Mouse (Mus musculus) CH12.LX (cell line): ENCODE measurements around the gene Lrrc1. TPM values are rescaled to one million over a fixed set of nuclear protein-coding genes. Genes with fewer than 3 reads are reported as not detected.

Experiments used
- DNase-seq: peaks from one replicate; pipeline ENCODE4 v3.0.0-alpha.2; 2013; ENCODE audit errors: extremely low read depth
- H3K27ac ChIP-seq: 2 replicates; pipeline ENCODE4 v1.5.1; 2012; ENCODE audit warnings: low read depth, mild to moderate bottlenecking, control low read depth, moderate library complexity; ENCODE audit not compliant: insufficient read depth
- H3K27me3 ChIP-seq: replicated peaks from 2 replicates; pipeline ENCODE3; 2012; ENCODE audit warnings: inconsistent platforms
- H3K36me3 ChIP-seq, 2 experiments: replicated peaks in 1 of 2; 2 replicates each; pipeline versions ENCODE3 to v1.6.1; 2012; ENCODE audit warnings: inconsistent platforms in 1 of 2, low read length in 1 of 2, mild to moderate bottlenecking in 1 of 2, mixed read lengths in 1 of 2, moderate library complexity in 1 of 2; ENCODE audit not compliant: control insufficient read depth in 1 of 2, insufficient read depth in 1 of 2
- H3K4me1 ChIP-seq, 2 experiments: 2 replicates each; pipeline ENCODE4 v1.6.1; 2012; ENCODE audit warnings: inconsistent platforms in 1 of 2, moderate library complexity in 1 of 2; ENCODE audit not compliant: insufficient read depth in 2 of 2, control insufficient read depth in 1 of 2
- H3K4me2 ChIP-seq: 2 replicates; pipeline ENCODE4 v1.6.1; 2012; ENCODE audit warnings: low read depth, mild to moderate bottlenecking, control low read depth; ENCODE audit not compliant: poor library complexity, insufficient read depth, severe bottlenecking
- H3K4me3 ChIP-seq, 3 experiments: fragments of 150-350 bp in 1 of 3; sonication (generic) in 1 of 3; replicated peaks in 1 of 3; 2 replicates each; pipeline versions ENCODE3 to v1.5.1; 2011 to 2012; ENCODE audit warnings: low read depth in 2 of 3, low read length in 2 of 3, mild to moderate bottlenecking in 2 of 3, moderate library complexity in 2 of 3, control low read depth in 1 of 3, improper control_type of control experiment in 1 of 3, inconsistent platforms in 1 of 3, mixed read lengths in 1 of 3; ENCODE audit not compliant: poor library complexity in 1 of 3
- H3K79me2 ChIP-seq: replicated peaks from 2 replicates; pipeline ENCODE4 v1.6.1; 2012; ENCODE audit warnings: mild to moderate bottlenecking, moderate library complexity; ENCODE audit not compliant: control insufficient read depth, poor library complexity, insufficient read depth, severe bottlenecking; ENCODE audit errors: extremely low read depth
- H3K9ac ChIP-seq: 2 replicates; pipeline ENCODE4 v1.6.1; 2012; ENCODE audit warnings: low read depth, mild to moderate bottlenecking, control low read depth, moderate library complexity; ENCODE audit not compliant: insufficient read depth
- H3K9me3 ChIP-seq: replicated peaks from 2 replicates; pipeline ENCODE3; 2012; ENCODE audit warnings: low read length, inconsistent platforms, mixed read lengths
- BHLHE40 ChIP-seq: IDR thresholded peaks from 2 replicates; pipeline ENCODE4 v1.6.1; 2011; ENCODE audit warnings: mild to moderate bottlenecking, low read depth, low read length, improper control_type of control experiment
- CHD1 ChIP-seq: IDR thresholded peaks from 2 replicates; pipeline ENCODE4 v1.6.1; 2012; ENCODE audit warnings: low read depth, low read length, improper control_type of control experiment, inconsistent platforms
- CHD2 ChIP-seq: IDR thresholded peaks from 2 replicates; pipeline ENCODE4 v1.6.1; 2011; ENCODE audit warnings: low read length, improper control_type of control experiment
- CTCF ChIP-seq, 2 experiments: IDR thresholded peaks in 1 of 2; conservative IDR thresholded peaks in 1 of 2; 2 replicates each; pipeline ENCODE4 v1.5.1; 2011 to 2012; ENCODE audit warnings: low read depth in 2 of 2, low read length in 2 of 2, improper control_type of control experiment in 1 of 2, inconsistent platforms in 1 of 2, mild to moderate bottlenecking in 1 of 2, moderate library complexity in 1 of 2
- EP300 ChIP-seq: IDR thresholded peaks from 2 replicates; pipeline ENCODE4 v1.6.1; 2011; ENCODE audit warnings: low read length, improper control_type of control experiment
- ETS1 ChIP-seq: conservative IDR thresholded peaks from 2 replicates; pipeline ENCODE4 v1.6.1; 2012; ENCODE audit warnings: low read depth, mild to moderate bottlenecking, inconsistent platforms, low read length, improper control_type of control experiment, moderate library complexity
- GABPA ChIP-seq: IDR thresholded peaks from 2 replicates; pipeline ENCODE4 v1.6.1; 2012; ENCODE audit warnings: low read depth, low read length, improper control_type of control experiment, inconsistent platforms; ENCODE audit not compliant: insufficient replicate concordance
- HCFC1 ChIP-seq: IDR thresholded peaks from 2 replicates; pipeline ENCODE4 v1.6.1; 2012; ENCODE audit warnings: low read depth, mild to moderate bottlenecking, inconsistent platforms, low read length, improper control_type of control experiment
- IRF4 ChIP-seq: IDR thresholded peaks from 2 replicates; pipeline ENCODE4 v1.6.1; 2014; ENCODE audit warnings: low read depth, mild to moderate bottlenecking, inconsistent platforms, low read length, improper control_type of control experiment
- JUN ChIP-seq: IDR thresholded peaks from 2 replicates; pipeline ENCODE4 v1.6.1; 2011; ENCODE audit warnings: low read depth, mild to moderate bottlenecking, low read length, improper control_type of control experiment, moderate library complexity; ENCODE audit not compliant: insufficient read depth
- JUND ChIP-seq: conservative IDR thresholded peaks from 2 replicates; pipeline ENCODE4 v1.6.1; 2011; ENCODE audit warnings: low read depth, low read length, improper control_type of control experiment
- MAFK ChIP-seq: IDR thresholded peaks from 2 replicates; pipeline ENCODE4 v1.6.1; 2011; ENCODE audit warnings: low read length, improper control_type of control experiment; ENCODE audit not compliant: insufficient replicate concordance
- MAZ ChIP-seq: IDR thresholded peaks from 2 replicates; pipeline ENCODE4 v1.6.1; 2012; ENCODE audit warnings: low read depth, mild to moderate bottlenecking, inconsistent platforms, low read length, improper control_type of control experiment, moderate library complexity
- MXI1 ChIP-seq: IDR thresholded peaks from 2 replicates; pipeline ENCODE4 v1.6.1; 2011; ENCODE audit warnings: mild to moderate bottlenecking, low read depth, low read length, improper control_type of control experiment
- POLR2AphosphoS2 ChIP-seq: IDR thresholded peaks from 2 replicates; pipeline ENCODE4 v1.6.1; 2011; ENCODE audit warnings: low read depth, low read length, improper control_type of control experiment
- RAD21 ChIP-seq: IDR thresholded peaks from 2 replicates; pipeline ENCODE4 v1.6.1; 2011; ENCODE audit warnings: low read depth, mild to moderate bottlenecking, low read length, improper control_type of control experiment, moderate library complexity
- RCOR1 ChIP-seq: conservative IDR thresholded peaks from 2 replicates; pipeline ENCODE4 v1.6.1; 2012; ENCODE audit warnings: low read depth, mild to moderate bottlenecking, inconsistent platforms, low read length, improper control_type of control experiment
- SIN3A ChIP-seq: IDR thresholded peaks from 2 replicates; pipeline ENCODE4 v1.6.1; 2012; ENCODE audit warnings: low read length, improper control_type of control experiment, inconsistent platforms
- SMC3 ChIP-seq: IDR thresholded peaks from 2 replicates; pipeline ENCODE4 v1.6.1; 2011; ENCODE audit warnings: low read depth, low read length, improper control_type of control experiment
- TBP ChIP-seq: conservative IDR thresholded peaks from 2 replicates; pipeline ENCODE4 v1.6.1; 2011; ENCODE audit warnings: low read depth, low read length, improper control_type of control experiment
- TCF12 ChIP-seq: IDR thresholded peaks from 2 replicates; pipeline ENCODE4 v1.6.1; 2014; ENCODE audit warnings: low read depth, mild to moderate bottlenecking, inconsistent platforms, low read length, improper control_type of control experiment
- UBTF ChIP-seq: IDR thresholded peaks from 2 replicates; pipeline ENCODE4 v1.6.1; 2012; ENCODE audit warnings: low read depth, mild to moderate bottlenecking, inconsistent platforms, low read length, improper control_type of control experiment, moderate library complexity
- USF1 ChIP-seq: IDR thresholded peaks from 2 replicates; pipeline ENCODE4 v1.6.1; 2014; ENCODE audit warnings: low read depth, mild to moderate bottlenecking, inconsistent platforms, low read length, improper control_type of control experiment
- USF2 ChIP-seq: conservative IDR thresholded peaks from 2 replicates; pipeline ENCODE4 v1.6.1; 2011; ENCODE audit warnings: low read depth, low read length, improper control_type of control experiment
- ZC3H11A ChIP-seq: IDR thresholded peaks from 2 replicates; pipeline ENCODE4 v1.6.1; 2012; ENCODE audit warnings: low read depth, mild to moderate bottlenecking, inconsistent platforms, low read length, improper control_type of control experiment
- ZKSCAN1 ChIP-seq: IDR thresholded peaks from 2 replicates; pipeline ENCODE4 v1.6.1; 2012; ENCODE audit warnings: low read depth, inconsistent platforms, low read length, improper control_type of control experiment, borderline replicate concordance
- dilution Hi-C: fragments of 300-500 bp; cut with MboI; formaldehyde crosslinking; loops from 2 replicates; pipeline ENCODE4 v1.14.3; 2020; ENCODE audit warnings: low sequenced_read_pairs; ENCODE audit not compliant: extremely low pct_unique_long_range_greater_than_20kb, extremely low pct_ligation_motif_present
- in situ Hi-C: fragments of 300-500 bp; cut with MboI; formaldehyde crosslinking; loops from 3 replicates; pipeline ENCODE4 v1.14.3; 2019; ENCODE audit warnings: low sequenced_read_pairs, low pct_ligation_motif_present, low pct_unique_long_range_greater_than_20kb, mixed read lengths
- polyA plus RNA-seq: library from polyadenylated mRNA; unstranded; fragments of >175 nt; gene quantifications from 2 replicates; pipeline ENCODE4 v1.2.1, GENCODE M21; 2012; ENCODE audit warnings: low read depth; ENCODE audit not compliant: insufficient read length
- total RNA-seq, 2 experiments: library from RNA; depleted of rRNA; stranded (reverse); fragments of 300-350 nt in 1 of 2; fragments of >200 nt in 1 of 2; gene quantifications; 2 replicates each; pipeline ENCODE4 v1.2.3; 2012 to 2014

The Lrrc1 gene
- total and polyA plus RNA-seq, 3 experiments: 15.4 to 15.8 (median 15.8) TPM

DNA sequence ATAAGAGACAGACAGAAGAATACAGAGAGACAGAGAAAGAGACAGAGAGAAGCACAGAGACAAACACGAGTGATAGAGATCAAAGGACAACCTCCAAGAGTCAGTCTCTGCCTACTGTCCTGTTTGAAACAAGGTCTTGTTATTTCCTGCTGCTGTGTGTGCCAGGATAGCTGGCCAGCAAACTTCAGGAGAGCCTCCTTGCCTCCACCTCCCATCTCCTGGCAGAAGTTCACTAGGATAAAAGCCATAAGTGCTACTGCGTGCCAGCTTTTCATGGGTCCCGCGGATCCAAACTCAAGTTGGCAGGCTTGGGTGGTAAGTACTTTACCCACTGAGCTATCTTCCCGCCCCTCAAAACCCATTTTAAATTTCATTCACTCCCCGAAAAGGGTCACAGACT lies 8.4 kb downstream of the Lrrc1 start:
- Histone ChIP-seq H3K9ac (no peak overlapping the region), H3K4me3 (no peak overlapping the region), H3K36me3 (peaks cover 2 to 32% of the 10 kb centered on the region in 2 experiments), H3K9me3 (no peaks in the 10 kb centered on the region), H3K4me1 (peaks cover 12 to 44% of the 10 kb centered on the region in 2 experiments), H3K27ac (no peak overlapping the region), H3K4me2 (no peak overlapping the region), H3K79me2 (peaks cover 26% of the 10 kb centered on the region), H3K27me3 (no peaks in the 10 kb centered on the region)
- no peak for DNase-seq
- TF ChIP-seq CHD2 (no peak), JUND (no peak), HCFC1 (no peak), JUN (no peak), TCF12 (no peak), MXI1 (no peak), SIN3A (no peak), IRF4 (no peak), MAZ (no peak), BHLHE40 (no peak), CTCF (conservative IDR thresholded peaks at IDR 0.05 in 1 of 2, IDR thresholded peaks at IDR 0.05 in 1 of 2; ENCODE audit: low read depth in 2 of 2, low read length in 2 of 2) (no peak), CHD1 (no peak), ETS1 (no peak), USF1 (no peak), RCOR1 (no peak), MAFK (no peak), TBP (no peak), UBTF (no peak), POLR2AphosphoS2 (no peak), ZKSCAN1 (no peak)
- in situ Hi-C loops (no loop called here), dilution Hi-C loops (no loop called here)

GRCm38 (mm10) chr9:77535021-77535744 lies 9.5 kb downstream of the Lrrc1 start:
- Histone ChIP-seq H3K4me1 (peaks cover 18 to 45% of the 10 kb centered on the region in 2 experiments), H3K9me3 (no peaks in the 10 kb centered on the region), H3K4me3 (no peak overlapping the region), H3K27me3 (no peaks in the 10 kb centered on the region), H3K27ac (no peak overlapping the region), H3K79me2 (peaks cover 17% of the 10 kb centered on the region), H3K36me3 (peaks cover 2 to 29% of the 10 kb centered on the region in 2 experiments), H3K4me2 (no peak overlapping the region), H3K9ac (no peak overlapping the region)
- dilution Hi-C loops: no loop called here
- TF ChIP-seq TBP: no peak
- no peak for TF ChIP-seq EP300
- TF ChIP-seq ZC3H11A: no peak
- no peak for TF ChIP-seq RAD21
- TF ChIP-seq GABPA: no peak
- TF ChIP-seq CTCF (conservative IDR thresholded peaks at IDR 0.05 in 1 of 2, IDR thresholded peaks at IDR 0.05 in 1 of 2; ENCODE audit: low read depth in 2 of 2, low read length in 2 of 2): no peak
- TF ChIP-seq SMC3: no peak
- TF ChIP-seq USF2: no peak
- DNase-seq: no peak
- in situ Hi-C loops: no loop called here
